Mouse (Mus musculus) left cerebral cortex, postnatal 36 days (tissue): ENCODE results near the gene Spink2. TPM values are rescaled to one million over a fixed set of nuclear protein-coding genes. Genes with fewer than 3 reads are reported as not detected.

Experiments used
- DNase-seq, 2 experiments: peaks; one replicate each; pipeline ENCODE4 v3.0.0; 2021 to 2022; ENCODE audit warnings: low spot score in 2 of 2, mixed read lengths in 1 of 2
- intact Hi-C: fragments of 180-260 bp; cut with DNase I; formaldehyde crosslinking; loops from one replicate; pipeline ENCODE4 v1.15.1; 2025
- total RNA-seq, 2 experiments: library from RNA; stranded (reverse); gene quantifications; 2 replicates each; pipeline ENCODE4 v1.2.3; 2021

Spink2 gene
- total RNA-seq, 2 experiments from 2014 or later = not detected

GRCm38 (mm10) chr5:77156938-77157337, 54.3 kb downstream of the Spink2 start:
- DNase-seq = no peak
- intact Hi-C loops = no loop called here

GRCm38 (mm10) chr5:77155526-77155925, 55.7 kb downstream of the Spink2 start:
- no peak for DNase-seq
- intact Hi-C loops = no loop called here

Other genes starting within 250 kb of the Spink2 start
- 100 to 1,000 TPM in 1 of 2 experiments, 10 to 100 TPM in 1; 95.5 to 105 TPM for gene Srp72, start 236.8 kb downstream of the Spink2 start, total RNA-seq
- not detected for gene Arl9, start 207.4 kb downstream of the Spink2 start, total RNA-seq
- gene Thegl, start 195.4 kb downstream of the Spink2 start, total RNA-seq = under 1 TPM; 0.29 to 0.39 TPM
- 10 to 100 TPM; 28.6 to 28.8 TPM for gene Hopx, start 96.3 kb downstream of the Spink2 start, total RNA-seq
- gene Rest, start 54.0 kb upstream of the Spink2 start, total RNA-seq = 1 to 10 TPM; 3.4 to 3.6 TPM
- gene Noa1, start 98.6 kb upstream of the Spink2 start, total RNA-seq = 10 to 100 TPM; 24.0 to 26.4 TPM
- gene Polr2b, start 98.7 kb upstream of the Spink2 start, total RNA-seq = 10 to 100 TPM; 45.6 to 45.8 TPM
- gene Igfbp7, start 196.6 kb upstream of the Spink2 start, total RNA-seq = 10 to 100 TPM; 45.1 to 48.4 TPM